Mouse (Mus musculus) small intestine, adult 2 months (tissue): Measurements from ENCODE around the gene Smarca5. TPM values are rescaled to one million over a fixed set of nuclear protein-coding genes. Genes with fewer than 3 reads are reported as not detected.
A peak's percentile ranks its signal among the peaks of the same experiment; 100 is the strongest.

ENCODE experiments used
- H3K27ac ChIP-seq: fragments of 200-500 bp; 2 replicates; pipeline ENCODE4 v1.5.1; 2012; ENCODE audit warnings: low read depth, low read length, control low read depth, inconsistent platforms; ENCODE audit not compliant: insufficient read depth
- H3K27me3 ChIP-seq: fragments of 200-500 bp; 2 replicates; pipeline ENCODE4 v1.6.1; 2012; ENCODE audit warnings: mild to moderate bottlenecking, moderate library complexity, low read length, inconsistent platforms; ENCODE audit not compliant: control insufficient read depth, insufficient read depth
- H3K36me3 ChIP-seq: fragments of 200-500 bp; 2 replicates; pipeline ENCODE4 v1.6.1; 2012; ENCODE audit warnings: mild to moderate bottlenecking, low read length, control low read depth, inconsistent platforms; ENCODE audit not compliant: control insufficient read depth, insufficient read depth
- H3K4me1 ChIP-seq: fragments of 200-500 bp; 2 replicates; pipeline ENCODE4 v1.6.1; 2012; ENCODE audit warnings: low read length, inconsistent platforms, mixed read lengths; ENCODE audit not compliant: control insufficient read depth, insufficient read depth, insufficient read length
- H3K4me3 ChIP-seq: fragments of 200-500 bp; 2 replicates; pipeline ENCODE4 v1.5.1; 2012; ENCODE audit warnings: low read depth, mild to moderate bottlenecking, control low read depth, inconsistent platforms, low read length, moderate library complexity
- CTCF ChIP-seq: fragments of 200-500 bp; IDR thresholded peaks from 2 replicates; pipeline ENCODE4 v1.5.1; 2012; ENCODE audit warnings: low read depth, mild to moderate bottlenecking, control low read depth, inconsistent platforms, low read length, moderate library complexity, mixed read lengths; ENCODE audit not compliant: insufficient replicate concordance, insufficient read length; ENCODE audit errors: extremely low read depth
- POLR2A ChIP-seq: fragments of 200-500 bp; IDR thresholded peaks from 2 replicates; pipeline ENCODE4 v1.6.1; 2012; ENCODE audit warnings: low read depth, mild to moderate bottlenecking, control low read depth, inconsistent platforms, low read length, moderate library complexity
- WGBS: fragments of 180-500 bp; shearing (Covaris S2); methylation state at CpG from one replicate; pipeline ENCODE4 v1.1.7; 2018; 5-methylcytosine and 5-hydroxymethylcytosine counted together
- polyA plus RNA-seq: library from polyadenylated mRNA; depleted of rRNA; stranded (reverse); fragments of >200 nt; gene quantifications from 2 replicates; pipeline ENCODE4 v1.2.3, GENCODE M21; 2012

The Smarca5 gene
- polyA plus RNA-seq, 1 experiment: 7.0 TPM

DNA sequence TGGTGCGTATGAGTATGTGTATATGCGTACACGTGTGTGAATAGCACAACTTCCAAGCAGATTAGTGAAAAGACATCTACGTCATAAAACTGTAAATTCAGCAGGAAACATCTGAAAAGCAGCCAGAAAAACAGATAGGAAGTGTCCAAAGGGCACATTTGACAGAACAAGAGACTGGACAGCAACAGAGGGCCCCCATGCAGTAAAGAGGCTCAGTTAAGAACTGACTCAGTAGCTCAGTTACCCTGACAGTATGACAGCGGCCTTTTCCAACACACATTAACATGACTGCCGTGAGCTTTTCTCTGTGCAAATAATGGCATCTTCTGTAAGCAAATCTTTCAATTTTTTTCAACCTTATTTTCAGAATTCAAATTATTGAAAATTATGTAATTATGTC lies 29.2 kb upstream of the Smarca5 start:
- no peak for TF ChIP-seq POLR2A
- TF ChIP-seq CTCF: no peak
- peaks cover 24% of the 10 kb centered on the region for H3K36me3 ChIP-seq
- no peak overlapping the region for H3K4me3 ChIP-seq
- H3K27me3 ChIP-seq: no peaks in the 10 kb centered on the region
- no peak overlapping the region for H3K27ac ChIP-seq
- no peaks in the 10 kb centered on the region for H3K4me1 ChIP-seq
- WGBS: 66% methylated on average over 6 of the region's 6 CpGs

GRCm38 (mm10) chr8:80753017-80753715 lies 13.9 kb upstream of the Smarca5 start:
- WGBS: 31% methylated on average over 9 of the region's 9 CpGs
- no peaks in the 10 kb centered on the region for H3K27me3 ChIP-seq

GRCm38 (mm10) chr8:80752429-80752828 lies 13.1 kb upstream of the Smarca5 start:
- 57% methylated on average over 7 of the region's 7 CpGs for WGBS
- Histone ChIP-seq H3K27ac (no peak overlapping the region), H3K36me3 (no peaks in the 10 kb centered on the region), H3K27me3 (no peaks in the 10 kb centered on the region), H3K4me3 (no peak overlapping the region), H3K4me1 (no peaks in the 10 kb centered on the region)
- TF ChIP-seq CTCF (no peak), POLR2A (no peak)

More at GRCm38 (mm10) chr8:80753017-80753715, 13.9 kb upstream of the Smarca5 start:
- H3K36me3 ChIP-seq: no peaks in the 10 kb centered on the region
- no peak overlapping the region for H3K27ac ChIP-seq
- no peak overlapping the region for H3K4me3 ChIP-seq
- TF ChIP-seq CTCF (peak; percentile 89; the same call in 1 of the 2 replicates), POLR2A (no peak)
- H3K4me1 ChIP-seq: no peaks in the 10 kb centered on the region

GRCm38 (mm10) chr8:80749091-80749490 lies 9.8 kb upstream of the Smarca5 start:
- 81% methylated on average over 4 of the region's 4 CpGs for WGBS
- H3K27me3 ChIP-seq: no peaks in the 10 kb centered on the region
- H3K27ac ChIP-seq: no peak overlapping the region
- H3K36me3 ChIP-seq: no peaks in the 10 kb centered on the region
- H3K4me3 ChIP-seq: no peak overlapping the region
- TF ChIP-seq CTCF: no peak
- TF ChIP-seq POLR2A: no peak
- no peaks in the 10 kb centered on the region for H3K4me1 ChIP-seq

DNA sequence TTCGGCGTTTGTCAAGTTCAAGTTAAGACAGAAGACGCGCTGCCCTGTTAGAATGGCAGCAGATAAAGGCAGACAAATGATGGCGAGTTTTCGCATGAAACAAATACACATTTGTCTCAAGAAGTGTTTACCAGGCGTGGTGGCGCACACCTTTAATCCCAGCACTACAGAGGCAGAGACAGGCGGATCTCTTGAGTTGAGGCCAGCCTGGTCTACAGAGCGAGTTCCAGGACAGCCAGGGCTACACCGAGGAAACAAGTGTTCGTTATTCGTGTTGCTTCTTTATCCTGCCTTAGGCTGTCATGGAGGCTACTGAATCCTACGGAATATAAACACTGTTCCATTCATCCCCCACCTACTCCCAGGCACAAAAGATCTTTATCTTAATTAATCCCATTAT lies 635 bp upstream of the Smarca5 start:
- H3K27me3 ChIP-seq: no peaks in the 10 kb centered on the region
- H3K27ac ChIP-seq: peak overlapping the region; percentile 98
- TF ChIP-seq POLR2A (no peak), CTCF (no peak)
- peaks cover 5% of the 10 kb centered on the region; the same call in 1 of the 2 replicates for H3K36me3 ChIP-seq
- WGBS: 5% methylated on average over 14 of the region's 14 CpGs
- H3K4me3 ChIP-seq: peak overlapping the region; percentile 93
- H3K4me1 ChIP-seq: no peaks in the 10 kb centered on the region

- peak overlapping the region; percentile 93 for H3K4me3 ChIP-seq
- peaks cover 10% of the 10 kb centered on the region for H3K36me3 ChIP-seq
- H3K27me3 ChIP-seq: no peaks in the 10 kb centered on the region
- H3K4me1 ChIP-seq: no peaks in the 10 kb centered on the region
- under 1% methylated on average over 77 of the region's 84 CpGs for WGBS
- H3K27ac ChIP-seq: peak overlapping the region; percentile 85
- TF ChIP-seq POLR2A (no peak), CTCF (no peak)
Measured at GRCm38 (mm10) chr8:80738388-80739154, 726 bp downstream of the Smarca5 start.

DNA sequence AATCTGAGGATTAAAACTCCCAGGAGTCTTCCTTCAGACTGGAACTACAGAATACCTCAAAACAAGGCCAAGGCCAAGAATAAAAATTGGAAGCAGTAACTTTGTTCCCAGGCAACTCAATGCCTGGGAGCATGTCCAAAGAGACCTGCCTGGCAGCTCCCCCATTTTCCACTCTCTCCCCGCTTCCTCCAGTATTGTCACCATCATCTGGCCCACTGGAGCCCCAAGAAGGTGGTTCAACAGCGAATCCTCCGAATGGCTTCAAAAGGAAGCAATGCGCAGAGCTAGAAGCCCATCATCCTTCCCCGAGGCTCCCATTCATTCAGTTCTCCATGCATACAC lies 1.3 kb downstream of the Smarca5 start:
- H3K27ac ChIP-seq: peak overlapping the region; percentile 85
- H3K36me3 ChIP-seq: peaks cover 14% of the 10 kb centered on the region
- TF ChIP-seq POLR2A (no peak), CTCF (no peak)
- H3K27me3 ChIP-seq: no peaks in the 10 kb centered on the region
- peak overlapping the region; percentile 93 for H3K4me3 ChIP-seq
- WGBS: 1% methylated on average over 5 of the region's 5 CpGs
- no peaks in the 10 kb centered on the region for H3K4me1 ChIP-seq
